Mouse (Mus musculus) layer of hippocampus, adult 9-11 months (tissue): ENCODE measurements around the gene Elovl7.

ENCODE experiments used
- DNase-seq: peaks from one replicate; pipeline ENCODE4 v3.0.0; 2022

The Elovl7 gene

GRCm38 (mm10) chr13:108214081-108214484 is at the start of gene Elovl7:
Elovl7 (plus strand) TSS chr13:108214404.
- peak; percentile 87 for DNase-seq

- no peak for DNase-seq
Measured at GRCm38 (mm10) chr13:108164621-108165020, 49.6 kb upstream of the Elovl7 start.

GRCm38 (mm10) chr13:108170002-108170401 is 44.2 kb upstream of the Elovl7 start:
- no peak for DNase-seq

- DNase-seq = no peak
Measured at GRCm38 (mm10) chr13:108170511-108170910, 43.7 kb upstream of the Elovl7 start.

- DNase-seq = no peak
Measured at GRCm38 (mm10) chr13:108179618-108180017, 34.6 kb upstream of the Elovl7 start.

- DNase-seq = no peak
Measured at GRCm38 (mm10) chr13:108180821-108181220, 33.4 kb upstream of the Elovl7 start.

GRCm38 (mm10) chr13:108184743-108185255 is 29.4 kb upstream of the Elovl7 start:
- DNase-seq = no peak

GRCm38 (mm10) chr13:108185530-108185929 is 28.7 kb upstream of the Elovl7 start:
- no peak for DNase-seq

- DNase-seq = no peak
Measured at GRCm38 (mm10) chr13:108187994-108188393, 26.2 kb upstream of the Elovl7 start.

- peak; percentile 54 for DNase-seq
Measured at GRCm38 (mm10) chr13:108191074-108191720, 23.0 kb upstream of the Elovl7 start.

GRCm38 (mm10) chr13:108195474-108195873 is 18.7 kb upstream of the Elovl7 start:
- DNase-seq = no peak

GRCm38 (mm10) chr13:108204857-108205256 is 9.3 kb upstream of the Elovl7 start:
- no peak for DNase-seq

GRCm38 (mm10) chr13:108207447-108207846 is 6.8 kb upstream of the Elovl7 start:
- DNase-seq = no peak

GRCm38 (mm10) chr13:108208090-108208489 is 6.1 kb upstream of the Elovl7 start:
- no peak for DNase-seq

- DNase-seq = no peak
Measured at GRCm38 (mm10) chr13:108210960-108211359, 3.2 kb upstream of the Elovl7 start.

GRCm38 (mm10) chr13:108212397-108213018 is 1.7 kb upstream of the Elovl7 start:
- no peak for DNase-seq

- no peak for DNase-seq
Measured at GRCm38 (mm10) chr13:108214485-108215107, 392 bp downstream of the Elovl7 start.

- DNase-seq = no peak
Measured at GRCm38 (mm10) chr13:108215231-108215780, 1.1 kb downstream of the Elovl7 start.

- no peak for DNase-seq
Measured at GRCm38 (mm10) chr13:108219773-108220172, 5.6 kb downstream of the Elovl7 start.

GRCm38 (mm10) chr13:108229191-108229590 is 15.0 kb downstream of the Elovl7 start:
- DNase-seq = no peak

GRCm38 (mm10) chr13:108229634-108230330 is 15.6 kb downstream of the Elovl7 start:
- no peak for DNase-seq

GRCm38 (mm10) chr13:108240012-108240411 is 25.8 kb downstream of the Elovl7 start:
- DNase-seq = no peak

GRCm38 (mm10) chr13:108241715-108242114 is 27.5 kb downstream of the Elovl7 start:
- no peak for DNase-seq
